Mouse (Mus musculus) gastrocnemius, adult 18-20 months (tissue): Measurements from ENCODE around the gene Gm14743. TPM values are rescaled to one million over a fixed set of nuclear protein-coding genes. Genes with fewer than 3 reads are reported as not detected.
"Not testable (repeated sequence)": the region's sequence is repeated elsewhere in the genome, so short reads cannot be mapped to it uniquely, and the experiment has no call there.

Source experiments
- DNase-seq: peaks from one replicate; pipeline ENCODE4 v3.0.0; 2021; ENCODE audit warnings: low spot score
- long read RNA-seq, 2 experiments: library from polyadenylated mRNA; stranded (forward); transcript quantifications; one replicate each; pipeline ENCODE4 v2.0.0; 2021
- total RNA-seq, 2 experiments: library from RNA; stranded (reverse); gene quantifications; 2 replicates each; pipeline ENCODE4 v1.2.3; 2021

Gm14743 gene
- not detected for total RNA-seq
- long read RNA-seq, experiment 1, result 0 reads
- long read RNA-seq, experiment 2, result 0 reads

GRCm38 (mm10) chrX:78245821-78246220 lies at the start of gene Gm14743:
Gm14743 (minus strand) TSS chrX:78245921.
- not testable (repeated sequence) for DNase-seq

- DNase-seq, result no peak
These were observed 42.9 kb downstream of the Gm14743 start for GRCm38 (mm10) chrX:78202829-78203228.

GRCm38 (mm10) chrX:78202220-78202619 lies 43.5 kb downstream of the Gm14743 start:
- not testable (repeated sequence) for DNase-seq

Other genes starting within 250 kb of the Gm14743 start
- not detected for gene Obp1a, start 154.5 kb downstream of the Gm14743 start, total RNA-seq
- not detected for gene Gm5938, start 120.5 kb downstream of the Gm14743 start, total RNA-seq
- not detected for gene Obp1b, start 59.1 kb downstream of the Gm14743 start, total RNA-seq
- not detected for gene 4930480E11Rik, start 123.7 kb upstream of the Gm14743 start, total RNA-seq